Mouse (Mus musculus) granulocyte monocyte progenitor cell, adult 5-6 weeks (primary cell): ENCODE measurements at regions not wholly inside any gene's neighbourhood (a gene's known extent, or its start where the extent isn't known, plus 50 kb on each side); places are given as distances from the start of the nearest gene placed in this dataset.

ENCODE experiments used
- ATAC-seq: replicated peaks from 2 replicates; pipeline ENCODE4 v1.8.0; 2016; ENCODE audit warnings: mild to moderate bottlenecking, moderate TSS enrichment, inconsistent platforms; ENCODE audit not compliant: poor library complexity, severe bottlenecking

DNA sequence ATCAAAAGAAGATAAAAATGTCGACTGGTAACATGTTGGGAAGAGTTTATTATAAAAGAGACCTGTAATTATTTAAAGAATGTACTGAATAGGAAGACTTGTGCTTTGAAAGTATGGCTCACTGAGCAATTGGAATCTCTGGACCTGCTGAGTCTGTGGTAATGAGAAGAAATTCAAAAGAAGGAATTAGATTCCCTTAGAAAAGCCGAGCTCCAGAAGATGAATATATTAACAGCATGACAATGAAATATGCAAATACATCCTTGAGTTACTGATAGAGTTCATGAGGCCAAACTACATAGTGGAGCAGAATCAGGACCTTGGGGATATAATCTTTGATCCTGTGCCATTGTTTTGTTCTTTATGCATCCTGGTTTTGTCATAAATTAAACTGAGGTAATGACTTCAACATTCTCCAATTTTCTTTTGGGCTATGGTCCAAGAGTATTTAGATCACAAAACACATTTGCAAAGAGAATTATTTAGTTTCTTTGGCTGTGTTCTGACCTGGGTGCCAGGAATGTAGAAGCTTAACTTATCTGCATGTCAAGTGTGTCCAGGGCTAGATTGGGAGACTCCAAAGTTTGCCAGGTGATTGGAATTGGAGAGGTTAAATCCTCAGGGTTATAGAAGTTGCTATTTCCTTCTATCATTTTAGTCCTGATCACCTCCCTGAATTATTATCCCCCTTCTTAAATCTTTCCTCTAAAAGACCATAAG, 461.3 kb upstream of the Frg1 start:
- no peak for ATAC-seq

- no peak for ATAC-seq
These were observed 452.9 kb upstream of the Frg1 start for GRCm38 (mm10) chr8:41869681-41870356.

DNA sequence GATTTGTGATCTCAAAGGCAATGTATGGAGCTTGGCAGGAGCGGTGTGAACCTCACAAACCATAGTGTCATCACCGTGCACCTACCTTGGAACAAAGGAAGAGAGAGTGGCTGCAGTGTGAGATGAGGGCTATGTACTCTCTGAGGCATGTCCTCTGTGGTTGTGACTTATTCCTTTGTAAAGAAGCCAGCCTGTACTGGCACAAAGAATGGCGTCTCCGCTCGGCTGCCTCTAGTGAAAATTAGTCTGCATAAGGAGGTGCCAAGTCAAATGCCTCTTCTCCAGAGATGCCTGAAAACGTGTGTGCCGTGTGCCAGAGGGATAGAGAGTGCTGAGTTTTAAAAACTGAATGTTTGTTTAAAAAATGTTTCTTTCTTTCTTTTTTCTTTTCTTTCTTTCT, 444.0 kb upstream of the Frg1 start:
- ATAC-seq = no peak

DNA sequence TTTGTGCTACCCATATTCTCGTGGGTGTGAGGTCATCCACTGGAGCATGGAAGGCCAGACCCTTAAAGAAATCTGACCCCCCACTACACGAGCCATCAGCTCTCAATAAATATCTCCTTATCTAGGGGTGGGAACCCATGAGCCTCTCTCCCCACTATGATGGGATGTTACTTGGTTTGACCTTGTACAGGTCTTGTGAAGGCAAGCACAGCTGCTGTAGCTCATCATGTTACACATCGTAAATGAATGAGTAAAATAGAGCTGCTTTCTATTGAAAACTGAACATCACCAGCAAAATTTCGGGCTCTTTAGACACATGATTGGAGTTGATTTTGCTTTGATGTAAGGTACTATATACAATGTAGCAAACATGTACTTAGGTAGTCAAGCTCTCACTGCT, 414.8 kb upstream of the Frg1 start:
- no peak for ATAC-seq

- no peak for ATAC-seq
These were observed 413.5 kb upstream of the Frg1 start for GRCm38 (mm10) chr8:41830407-41830806.

- ATAC-seq = peak; percentile 77
These were observed 408.1 kb upstream of the Frg1 start for GRCm38 (mm10) chr8:41824928-41825327.

DNA sequence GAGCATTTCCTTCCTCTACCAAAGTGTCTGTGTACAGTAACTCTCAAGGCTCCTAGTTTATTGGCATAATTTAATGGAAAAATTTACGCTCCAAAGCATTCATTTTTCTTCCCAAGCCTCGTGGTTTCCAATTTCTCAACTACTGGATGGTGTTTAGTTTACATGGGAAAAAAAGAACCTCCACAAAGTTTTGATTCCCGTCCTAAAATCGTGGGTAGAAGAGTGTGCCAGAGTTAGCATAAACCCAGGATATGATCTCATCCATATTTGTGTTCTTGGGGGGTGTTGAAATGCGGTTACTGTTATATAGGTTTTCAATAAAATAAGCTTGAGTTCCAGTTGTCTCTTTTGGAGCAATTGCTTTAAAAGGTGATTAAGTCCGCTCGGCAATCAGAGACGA, 406.2 kb upstream of the Frg1 start:
- ATAC-seq = no peak

GRCm38 (mm10) chr8:41821676-41822075, 404.8 kb upstream of the Frg1 start:
- ATAC-seq = no peak

- ATAC-seq = peak; percentile 79
These were observed 403.9 kb upstream of the Frg1 start for GRCm38 (mm10) chr8:41820605-41821395.

- no peak for ATAC-seq
These were observed 401.7 kb upstream of the Frg1 start for GRCm38 (mm10) chr8:41818577-41818976.

- no peak for ATAC-seq
These were observed 401.2 kb upstream of the Frg1 start for GRCm38 (mm10) chr8:41818079-41818478.

DNA sequence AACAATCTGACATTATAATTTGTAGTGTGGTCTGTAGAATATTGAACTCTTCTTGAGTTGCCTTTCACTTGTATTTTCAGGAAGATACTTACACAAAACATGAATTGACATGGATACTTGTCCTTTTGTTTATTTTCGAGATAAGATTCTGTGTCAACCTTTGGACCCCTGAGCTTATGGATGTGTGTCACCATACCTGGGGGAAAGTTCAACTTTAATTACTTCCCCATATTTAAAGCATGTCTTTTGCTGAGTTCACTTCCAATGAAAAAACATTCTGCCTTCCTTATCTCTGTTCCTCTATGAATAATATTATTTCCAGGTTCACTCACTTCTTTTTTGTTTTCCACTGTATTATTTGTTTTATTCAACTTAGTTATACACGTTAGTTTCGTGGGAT, 398.4 kb upstream of the Frg1 start:
- no peak for ATAC-seq

DNA sequence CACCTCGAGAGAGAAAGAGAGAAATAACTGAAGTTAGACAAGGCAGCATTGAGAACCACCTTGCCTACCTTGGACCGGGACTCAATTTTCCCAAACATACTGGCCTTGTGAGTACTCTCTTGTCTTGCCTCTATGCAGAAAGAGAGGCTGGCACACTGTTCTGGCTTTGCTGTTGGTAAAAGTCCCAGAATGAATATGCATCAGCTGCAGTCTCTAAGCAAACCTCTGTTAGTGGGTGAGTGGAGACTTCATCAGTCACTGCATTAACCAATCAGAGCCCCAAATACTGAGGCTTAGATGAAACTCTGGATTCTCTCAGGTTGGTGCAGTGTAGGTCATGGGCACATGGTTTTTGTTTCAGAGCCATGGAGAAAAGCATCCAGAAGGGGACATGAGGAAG, 378.8 kb upstream of the Frg1 start:
- no peak for ATAC-seq

DNA sequence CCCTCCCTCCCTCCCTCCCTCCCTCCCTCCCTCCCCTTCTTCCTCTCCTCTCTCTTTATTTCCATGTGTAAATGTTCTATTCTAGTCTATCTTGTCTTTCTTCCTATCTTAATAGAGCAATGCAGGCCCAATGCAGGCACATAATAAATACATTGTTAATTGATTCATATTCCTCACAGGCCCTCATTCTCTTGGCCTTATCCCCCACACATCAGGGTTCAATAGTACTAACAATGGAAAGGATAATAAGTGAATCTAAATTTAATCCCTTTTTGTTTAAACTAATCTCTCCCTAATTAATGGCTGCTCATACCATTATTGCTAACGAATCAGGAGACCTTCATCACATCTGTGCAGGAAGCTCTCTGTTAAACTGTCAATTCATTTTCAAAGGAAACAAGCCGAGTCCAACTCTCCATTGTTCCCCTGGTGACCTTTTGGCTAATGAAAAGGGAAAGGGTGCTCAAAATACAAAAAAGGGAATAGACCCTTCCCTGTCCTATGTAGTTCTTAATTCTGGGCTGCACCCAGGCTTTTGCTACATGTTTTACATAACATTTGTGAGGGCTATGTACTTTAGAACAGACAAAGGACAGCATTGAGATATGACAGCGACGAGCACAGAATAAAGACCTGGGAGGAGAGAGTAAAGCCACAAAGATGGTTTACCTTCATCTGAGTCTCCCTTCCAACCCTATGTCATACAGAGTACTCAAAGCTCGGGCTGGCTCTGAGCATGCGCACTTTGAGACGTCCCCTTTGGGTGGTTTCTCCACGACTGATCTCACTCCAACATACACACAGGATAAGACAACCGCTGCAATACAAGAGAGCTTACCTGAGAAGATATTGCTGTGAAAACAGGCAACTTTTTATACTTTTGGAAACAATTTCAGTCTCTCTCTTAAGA, 370.3 kb upstream of the Frg1 start:
- ATAC-seq = no peak

GRCm38 (mm10) chr8:41785977-41786376, 369.1 kb upstream of the Frg1 start:
- ATAC-seq = no peak

DNA sequence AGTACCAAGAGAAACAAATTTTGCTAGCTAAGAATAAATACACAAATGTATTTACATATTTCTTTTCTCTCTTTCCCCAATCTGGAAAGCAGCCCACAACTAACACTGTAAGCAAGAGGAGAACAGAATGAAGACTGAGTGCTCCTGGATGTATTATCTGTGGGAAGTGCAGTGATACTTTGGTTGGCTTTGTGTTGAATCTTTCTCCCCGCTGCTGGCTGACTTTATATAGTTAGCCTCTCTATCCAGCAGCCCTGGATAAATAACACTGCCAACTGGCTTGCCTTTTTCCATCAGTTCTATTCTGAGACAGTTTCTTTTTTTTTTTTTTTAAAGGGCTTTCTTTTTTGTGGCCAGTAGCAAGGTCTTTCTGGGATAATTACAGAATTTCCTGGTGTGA, 366.0 kb upstream of the Frg1 start:
- ATAC-seq = no peak

- no peak for ATAC-seq
These were observed 362.6 kb upstream of the Frg1 start for GRCm38 (mm10) chr8:41779459-41779858.

DNA sequence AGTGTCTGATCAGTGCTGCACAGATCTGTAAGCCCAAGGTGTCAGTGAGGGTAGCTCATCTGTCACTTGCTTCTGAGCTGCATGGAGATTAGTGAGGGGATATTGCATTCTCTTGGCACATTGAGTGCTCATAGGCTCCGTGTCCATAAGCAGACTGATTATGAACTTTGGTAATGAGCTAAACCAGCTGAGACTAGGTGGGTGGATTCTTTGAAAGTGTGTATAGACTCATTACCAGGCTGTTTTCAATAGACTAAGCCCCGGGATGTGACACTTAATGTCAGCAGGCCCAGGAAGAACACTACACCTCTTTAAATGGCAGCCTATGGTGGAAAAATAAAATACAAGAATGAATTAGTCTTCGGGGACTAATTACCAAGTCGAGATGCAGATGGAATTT, 354.9 kb upstream of the Frg1 start:
- ATAC-seq = no peak

DNA sequence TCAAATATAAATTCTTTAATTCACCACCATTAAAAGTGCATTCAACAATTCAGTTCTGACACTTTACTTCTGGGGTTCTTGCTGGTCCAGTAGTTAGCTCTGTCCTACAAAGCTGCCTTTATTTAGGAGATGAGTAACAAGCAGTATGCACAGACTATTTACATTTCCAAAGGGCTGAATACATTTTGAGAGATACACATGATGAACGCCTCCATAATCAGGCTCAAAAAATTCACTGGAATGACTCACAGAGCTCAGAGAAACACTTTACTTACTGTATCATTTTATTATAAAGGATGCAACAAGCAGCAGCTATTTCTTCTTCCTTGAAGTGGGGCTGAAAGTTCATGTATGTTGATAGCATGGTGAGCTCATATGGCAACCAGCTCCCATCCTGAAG, 336.6 kb upstream of the Frg1 start:
- ATAC-seq = no peak

- no peak for ATAC-seq
These were observed 335.8 kb upstream of the Frg1 start for GRCm38 (mm10) chr8:41752641-41753040.
